Mouse (Mus musculus): ENCODE measurements around the gene Trarg1.

GRCm38 (mm10) chr11:76723911-76724310 is 44.3 kb downstream of the Trarg1 start:
- TF ChIP-seq CTCF (IDR thresholded peaks at IDR 0.05; ENCODE audit: extremely low read depth, insufficient read depth, low read length) (no peak), POLR2A (IDR thresholded peaks at IDR 0.05; ENCODE audit: extremely low read depth, insufficient read depth, low read length) (no peak)

Data from cortical plate, adult 2 months (tissue).